Mouse (Mus musculus) cerebellum, adult 18-20 months (tissue): ENCODE measurements around the gene Efemp2.
A peak's percentile ranks its signal among the peaks of the same experiment; 100 is the strongest.
"Not testable (repeated sequence)": the region's sequence is repeated elsewhere in the genome, so short reads cannot be mapped to it uniquely, and the experiment has no call there.

Source experiments
- DNase-seq, 2 experiments: peaks; one replicate each; pipeline ENCODE4 v3.0.0; 2021

The Efemp2 gene

GRCm38 (mm10) chr19:5477668-5478300 is 4.0 kb downstream of the Efemp2 start:
- DNase-seq = no peak

DNA sequence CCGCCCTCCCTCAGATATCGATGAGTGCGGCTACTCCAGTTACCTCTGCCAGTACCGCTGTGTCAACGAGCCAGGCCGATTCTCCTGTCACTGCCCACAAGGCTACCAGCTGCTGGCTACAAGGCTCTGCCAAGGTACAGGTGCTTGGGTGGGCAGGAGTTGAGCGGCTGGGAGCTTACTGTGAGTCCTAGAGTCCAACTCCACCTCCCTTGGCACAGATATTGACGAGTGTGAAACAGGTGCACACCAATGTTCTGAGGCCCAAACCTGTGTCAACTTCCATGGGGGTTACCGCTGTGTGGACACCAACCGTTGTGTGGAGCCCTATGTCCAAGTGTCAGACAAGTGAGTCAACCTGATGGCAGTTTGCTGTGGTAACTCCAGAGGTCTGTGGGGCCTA is 6.3 kb downstream of the Efemp2 start:
- DNase-seq = no peak

GRCm38 (mm10) chr19:5481398-5481797 is 7.6 kb downstream of the Efemp2 start:
- DNase-seq = no peak

DNA sequence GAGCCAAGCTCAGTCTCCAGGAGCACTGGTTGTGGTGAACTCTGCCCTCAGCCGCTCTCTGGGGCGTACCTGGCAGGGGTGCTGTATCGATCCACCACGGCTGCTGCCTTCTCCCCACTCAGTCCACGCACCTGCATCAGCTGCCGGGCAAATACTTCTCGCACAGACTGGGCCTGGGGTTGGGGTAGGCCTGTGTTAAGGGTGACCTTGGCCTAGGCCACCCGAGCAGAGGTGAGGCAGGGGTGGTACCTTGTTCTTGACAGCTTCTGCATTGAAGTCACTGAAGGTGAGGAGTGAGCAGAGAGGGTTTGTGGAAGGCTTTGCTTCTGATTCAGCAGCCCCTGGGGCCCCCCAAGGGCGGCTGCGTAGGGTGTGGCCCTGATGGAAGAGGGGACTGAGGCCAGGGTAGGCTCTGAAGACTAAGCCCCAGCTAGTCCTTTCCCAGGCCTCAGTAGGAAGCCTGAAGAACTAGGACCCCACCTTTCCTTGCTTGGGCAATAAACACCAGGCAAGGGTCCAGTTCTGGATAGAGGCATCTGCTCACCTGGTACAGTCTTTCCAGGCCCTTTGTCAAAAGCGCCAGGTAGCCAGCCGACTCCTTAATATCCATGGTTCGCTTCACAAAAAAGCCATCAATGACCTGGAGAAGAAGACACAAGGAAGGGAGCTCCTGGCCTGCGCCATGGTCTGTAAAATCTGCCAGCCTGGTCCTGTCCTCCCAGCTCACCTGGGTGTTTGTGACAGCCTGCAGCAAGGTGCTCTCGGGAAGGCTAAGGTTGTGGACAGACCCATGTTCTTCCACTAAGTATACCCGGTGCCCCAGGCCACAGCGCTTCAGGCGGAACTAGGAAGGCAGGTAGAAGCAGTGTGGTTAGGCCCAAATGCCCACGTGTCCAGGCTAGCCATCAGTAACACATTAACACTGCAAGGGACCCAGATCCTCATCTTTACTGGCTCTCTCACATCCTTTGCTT is 9.9 kb downstream of the Efemp2 start:
- no peak for DNase-seq

DNA sequence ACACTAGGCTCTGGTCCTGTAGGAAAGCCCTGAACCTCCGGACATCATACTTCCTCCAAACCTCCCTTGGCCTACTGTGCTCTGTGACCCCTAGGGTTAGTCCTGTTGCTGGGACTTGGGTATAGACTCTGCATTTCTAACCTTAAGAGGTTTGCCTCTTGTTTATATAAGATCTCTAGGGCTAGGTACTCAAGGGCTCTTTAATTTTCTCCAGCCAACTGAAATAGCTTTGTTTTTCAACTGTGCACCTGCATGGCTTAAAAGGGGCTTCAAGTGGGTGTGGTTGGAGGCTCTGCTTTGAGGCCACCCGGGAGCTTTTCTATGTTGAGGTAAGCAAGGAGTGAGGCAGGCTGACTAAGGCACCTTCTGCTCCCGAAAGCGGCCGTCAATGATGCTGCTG is 10.7 kb downstream of the Efemp2 start:
- no peak for DNase-seq

DNA sequence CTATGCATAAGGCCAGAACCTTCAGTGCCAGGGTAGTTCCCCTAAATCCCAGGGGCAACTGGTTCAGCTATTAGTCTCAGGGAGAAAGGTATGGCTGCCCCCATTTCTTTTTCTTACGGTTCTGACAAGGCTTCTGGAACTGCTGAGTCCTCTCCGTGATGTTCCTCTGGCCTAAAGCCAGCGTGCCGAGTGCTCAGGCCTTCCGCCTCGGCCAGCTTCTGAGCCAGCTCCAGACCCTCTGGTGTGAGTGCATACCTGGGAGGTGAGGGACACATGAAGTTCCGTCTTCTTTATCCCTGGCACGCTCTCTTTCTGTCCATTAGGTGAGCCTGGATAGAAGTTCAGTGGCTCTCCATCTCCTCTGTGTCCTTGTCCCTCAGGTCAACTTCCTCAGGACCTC is 11.6 kb downstream of the Efemp2 start:
- DNase-seq = peak; percentile 52 to 71

DNA sequence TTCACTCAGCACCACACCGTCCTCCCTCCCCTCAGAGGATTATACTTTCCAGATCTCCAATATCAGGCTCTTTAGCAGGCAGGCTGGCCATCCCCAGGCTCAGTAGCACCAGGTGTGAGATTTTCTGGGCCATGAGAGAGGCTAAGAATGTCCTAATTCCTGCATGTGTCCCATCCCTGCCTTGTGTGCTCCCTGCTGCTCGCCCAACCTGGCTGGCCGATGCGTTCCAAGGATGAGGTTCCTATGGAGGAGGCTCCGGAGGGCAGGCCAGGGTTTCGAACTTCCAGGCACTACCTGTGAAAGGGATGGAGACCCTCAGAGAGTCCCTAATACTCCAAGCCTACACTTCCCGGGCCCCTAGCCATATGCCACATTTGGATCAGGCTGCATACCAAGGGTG is 12.1 kb downstream of the Efemp2 start:
- DNase-seq = peak; percentile 84 to 86

GRCm38 (mm10) chr19:5486286-5486685 is 12.5 kb downstream of the Efemp2 start:
- DNase-seq = peak; percentile 75 to 76

DNA sequence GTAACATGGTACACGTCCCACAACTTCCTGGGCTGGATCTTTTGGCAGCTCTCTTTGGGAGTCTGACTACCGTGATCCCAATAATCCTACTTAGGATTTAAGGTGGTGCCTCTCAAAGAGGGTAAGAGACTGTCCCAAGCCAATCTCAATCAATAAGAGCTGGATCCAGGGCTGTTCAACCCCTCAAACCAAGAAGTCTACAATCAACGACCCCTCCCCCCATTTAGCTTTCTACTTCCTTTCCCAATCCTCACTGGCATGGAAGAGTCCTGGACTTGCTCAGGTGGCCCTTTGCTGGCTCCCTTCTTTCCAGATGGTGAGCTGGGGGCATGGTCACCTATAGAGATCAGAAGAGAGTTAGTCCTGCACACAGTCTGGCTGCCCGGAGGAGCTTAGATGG is 13.0 kb downstream of the Efemp2 start:
- no peak for DNase-seq

DNA sequence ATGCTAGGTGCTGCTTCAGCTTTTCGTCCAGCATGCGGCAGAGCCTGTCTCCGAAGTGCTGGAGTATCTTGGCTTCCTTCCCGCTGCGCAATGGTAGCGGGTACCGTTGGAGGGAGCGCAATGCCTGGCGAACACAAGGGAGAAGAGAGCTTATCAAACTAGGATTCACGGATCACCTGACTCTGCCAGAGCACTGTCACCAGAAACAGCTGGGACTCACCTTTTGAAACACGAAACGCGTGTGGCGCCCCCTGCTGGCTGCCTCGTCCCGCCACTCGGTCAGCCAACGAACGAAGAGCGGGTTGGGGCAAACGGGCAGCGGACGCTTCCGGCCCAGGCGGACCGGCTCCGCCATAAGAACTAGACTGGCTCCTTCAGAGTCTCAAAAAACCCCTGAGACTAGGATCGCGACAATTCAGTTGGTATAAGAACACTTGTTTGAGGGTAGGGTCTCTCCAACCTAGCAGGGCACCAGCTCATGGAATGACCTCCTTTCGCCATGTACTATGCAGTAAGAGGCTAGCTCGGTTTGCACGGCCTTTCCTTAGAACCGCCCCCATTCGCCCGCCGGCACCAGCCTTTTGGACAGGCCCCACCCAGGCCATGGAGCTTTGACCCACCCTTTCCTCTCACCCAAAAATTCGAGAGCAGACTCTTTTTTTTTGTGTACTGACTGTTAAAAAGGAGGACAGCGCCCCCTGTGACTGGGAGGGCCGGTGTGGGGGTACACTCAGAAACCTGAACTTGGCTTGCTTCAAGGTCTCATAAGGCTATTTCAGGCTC is 14.2 kb downstream of the Efemp2 start, which contains the start of gene Mus81:
Gene Mus81 (minus strand): TSS at position 635 of the 783 bp plus-strand sequence.
- DNase-seq = peak; percentile 96 to 97

- DNase-seq = peak; percentile 94 to 96
These were observed 15.3 kb downstream of the Efemp2 start for GRCm38 (mm10) chr19:5488878-5489571.

GRCm38 (mm10) chr19:5489721-5490120 is 16.0 kb downstream of the Efemp2 start:
- not testable (repeated sequence) for DNase-seq

- peak; percentile 95 to 96 for DNase-seq
These were observed 16.7 kb downstream of the Efemp2 start, which contains the start of gene Cfl1 for GRCm38 (mm10) chr19:5490313-5490897. Gene Cfl1 (plus strand): TSS chr19:5490455.

DNA sequence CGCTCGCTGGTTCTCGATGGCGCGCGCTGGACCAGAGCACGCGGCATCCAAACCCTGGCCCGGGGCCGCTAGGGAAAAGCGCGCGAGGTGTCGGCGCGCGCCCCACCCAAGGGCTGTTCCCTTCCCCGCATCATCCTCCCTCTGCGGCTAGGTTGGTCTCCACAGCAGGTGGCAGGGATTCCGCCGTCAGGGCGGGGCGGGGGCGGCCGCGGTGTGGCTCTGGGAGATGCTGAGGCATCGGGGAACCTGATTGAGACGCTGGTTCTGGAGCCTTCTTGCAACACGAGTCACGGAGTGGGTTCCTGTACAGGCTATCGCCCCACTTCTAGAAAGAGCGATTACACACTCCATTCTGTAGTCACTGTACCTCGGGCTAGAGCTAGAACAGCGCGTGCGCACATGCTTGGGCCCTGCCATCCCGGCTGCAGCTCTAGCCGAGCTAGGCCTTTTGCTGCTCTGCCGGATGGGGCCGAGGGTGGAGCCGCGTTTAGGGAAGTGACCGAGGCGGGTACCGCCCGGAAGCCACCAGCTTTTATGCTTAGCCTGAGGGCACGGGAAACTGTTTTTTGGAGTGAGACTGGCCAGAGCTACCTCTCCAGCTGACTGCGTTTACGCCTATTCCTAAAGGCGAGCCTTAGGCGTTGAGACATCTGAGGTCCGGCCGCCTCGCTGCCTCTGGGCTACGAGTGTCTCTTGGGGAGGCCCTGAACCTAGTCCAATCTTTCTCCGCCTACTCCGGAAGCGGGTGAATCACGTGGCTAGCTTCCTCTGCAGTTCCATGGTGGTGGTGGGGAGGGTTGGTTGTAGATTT is 17.3 kb downstream of the Efemp2 start:
- DNase-seq = peak; percentile 81

- DNase-seq = no peak
These were observed 18.9 kb downstream of the Efemp2 start for GRCm38 (mm10) chr19:5492641-5493040.

DNA sequence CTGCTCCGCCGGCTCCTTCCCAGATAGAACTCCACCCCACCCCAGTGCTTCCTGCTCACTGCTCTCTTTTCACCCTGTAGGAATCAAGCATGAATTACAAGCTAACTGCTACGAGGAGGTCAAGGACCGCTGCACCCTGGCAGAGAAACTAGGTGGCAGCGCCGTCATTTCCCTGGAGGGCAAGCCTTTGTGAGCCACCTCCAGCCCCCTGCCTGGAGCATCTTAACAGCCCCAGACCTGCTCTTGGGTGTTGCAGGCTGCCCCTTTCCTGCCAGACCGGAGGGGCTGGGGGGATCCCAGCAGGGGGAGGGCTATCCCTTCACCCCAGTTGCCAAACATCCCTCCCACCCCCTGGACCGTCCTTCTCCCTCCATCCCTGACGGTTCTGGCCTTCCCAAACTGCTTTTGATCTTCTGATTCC is 19.6 kb downstream of the Efemp2 start:
- DNase-seq = not testable (repeated sequence)

GRCm38 (mm10) chr19:5494314-5494713 is 20.6 kb downstream of the Efemp2 start:
- no peak for DNase-seq

GRCm38 (mm10) chr19:5495353-5496051 is 21.7 kb downstream of the Efemp2 start:
- DNase-seq = no peak

DNA sequence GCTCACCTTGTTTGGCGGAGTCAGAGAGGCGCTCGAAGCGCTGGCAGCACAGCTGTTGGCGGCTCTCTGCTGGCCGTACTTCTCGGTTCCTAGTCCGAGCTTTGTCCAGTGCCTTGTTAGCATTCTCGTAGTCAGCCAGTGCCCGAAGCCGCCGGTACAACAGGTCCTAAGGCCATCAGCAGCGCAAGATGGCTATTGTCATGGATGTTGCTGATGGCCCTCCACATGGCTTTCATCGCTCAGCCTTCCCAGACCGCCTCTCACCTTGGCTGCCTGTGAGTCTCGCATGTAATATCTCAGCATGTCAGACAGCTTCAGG is 22.3 kb downstream of the Efemp2 start:
- DNase-seq = no peak

GRCm38 (mm10) chr19:5500330-5500875 is 26.6 kb downstream of the Efemp2 start:
- no peak for DNase-seq
